Mouse (Mus musculus) spleen, adult 2 months (tissue): ENCODE measurements around the gene Trmt13. TPM values are rescaled to one million over a fixed set of nuclear protein-coding genes. Genes with fewer than 3 reads are reported as not detected.

Experiments
- DNase-seq, 2 experiments: peaks; one replicate each; pipeline versions ENCODE4 v3.0.0 to v3.0.0-alpha.2; 2012 to 2021; ENCODE audit warnings: low spot score in 2 of 2, low read depth in 1 of 2
- H3K27ac ChIP-seq: fragments of 200-500 bp; 2 replicates; pipeline ENCODE4 v1.5.1; 2012; ENCODE audit warnings: low read length, inconsistent platforms; ENCODE audit not compliant: insufficient read depth
- H3K27me3 ChIP-seq: fragments of 200-500 bp; 2 replicates; pipeline ENCODE4 v1.6.1; 2012; ENCODE audit warnings: mild to moderate bottlenecking, moderate library complexity, low read length, inconsistent platforms; ENCODE audit not compliant: control insufficient read depth, insufficient read depth
- H3K36me3 ChIP-seq: fragments of 200-500 bp; 2 replicates; pipeline ENCODE4 v1.6.1; 2012; ENCODE audit warnings: mild to moderate bottlenecking, low read length, inconsistent platforms; ENCODE audit not compliant: control insufficient read depth, insufficient read depth
- H3K4me1 ChIP-seq: fragments of 200-500 bp; 2 replicates; pipeline ENCODE4 v1.6.1; 2011; ENCODE audit warnings: inconsistent platforms; ENCODE audit not compliant: control insufficient read depth, insufficient read depth, insufficient read length
- H3K4me3 ChIP-seq: fragments of 200-500 bp; 2 replicates; pipeline ENCODE4 v1.5.1; 2011; ENCODE audit warnings: mild to moderate bottlenecking, inconsistent platforms; ENCODE audit not compliant: insufficient read depth, insufficient read length; ENCODE audit errors: extremely low read depth
- CTCF ChIP-seq: fragments of 200-500 bp; IDR thresholded peaks from 2 replicates; pipeline ENCODE4 v1.5.1; 2011; ENCODE audit warnings: mild to moderate bottlenecking, inconsistent platforms; ENCODE audit not compliant: insufficient read depth, insufficient read length, insufficient replicate concordance; ENCODE audit errors: extremely low read depth
- POLR2A ChIP-seq: fragments of 200-500 bp; IDR thresholded peaks from 2 replicates; pipeline ENCODE4 v1.6.1; 2011; ENCODE audit warnings: low read depth, low read length, inconsistent platforms
- WGBS: fragments of 180-500 bp; shearing (Covaris S2); methylation state at CpG from one replicate; pipeline ENCODE4 v1.1.7; 2018; 5-methylcytosine and 5-hydroxymethylcytosine counted together
- polyA plus RNA-seq: library from polyadenylated mRNA; depleted of rRNA; stranded (reverse); fragments of >200 nt; gene quantifications from 2 replicates; pipeline ENCODE4 v1.2.3, GENCODE M21; 2012; rRNA removed

Gene Trmt13
- 4.2 and 4.7 TPM in 2 replicates for polyA plus RNA-seq

DNA sequence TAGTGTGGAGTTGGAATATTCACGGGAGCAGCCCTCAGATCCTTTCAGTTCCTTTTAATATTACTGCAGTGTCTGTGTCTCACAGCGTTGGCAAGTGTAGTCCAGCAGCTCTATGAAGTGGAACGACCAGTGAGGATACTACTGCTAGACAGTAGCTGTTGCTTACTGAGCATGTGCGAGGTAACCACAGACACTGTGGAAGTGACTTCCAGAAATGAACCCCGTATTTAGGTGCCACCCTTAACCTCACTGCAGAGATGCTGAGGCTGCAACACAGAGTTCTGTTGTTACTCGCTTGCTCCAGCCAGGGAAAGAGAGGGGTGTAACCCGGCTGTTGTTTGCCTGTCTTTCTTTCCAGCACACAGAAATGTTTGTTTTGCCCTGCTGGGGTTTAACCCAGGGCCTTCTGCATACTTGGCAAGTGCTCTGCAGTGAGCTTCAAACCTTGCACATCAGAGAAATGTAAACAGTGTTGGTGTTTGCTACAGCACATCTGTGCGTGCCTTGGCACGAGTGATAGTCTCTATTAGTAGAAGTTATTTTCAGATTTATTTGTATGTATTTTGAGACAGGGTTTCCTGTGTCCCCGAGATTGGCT, at the start of gene Trmt13:
TSS of gene Trmt13 (minus strand) at position 293 of the 598 bp plus-strand sequence.
- 86% methylated on average over 10 of the region's 10 CpGs for WGBS
- H3K27ac ChIP-seq, result no peak within 1 kb of the TSS
- peaks cover 14% of the 10 kb centered on the region for H3K36me3 ChIP-seq
- no peak for TF ChIP-seq CTCF
- TF ChIP-seq POLR2A, result no peak
- no peaks in the 10 kb centered on the region for H3K4me1 ChIP-seq
- no peaks in the 10 kb centered on the region for H3K27me3 ChIP-seq
- no peak for DNase-seq
- H3K4me3 ChIP-seq, result no peak within 1 kb of the TSS

DNA sequence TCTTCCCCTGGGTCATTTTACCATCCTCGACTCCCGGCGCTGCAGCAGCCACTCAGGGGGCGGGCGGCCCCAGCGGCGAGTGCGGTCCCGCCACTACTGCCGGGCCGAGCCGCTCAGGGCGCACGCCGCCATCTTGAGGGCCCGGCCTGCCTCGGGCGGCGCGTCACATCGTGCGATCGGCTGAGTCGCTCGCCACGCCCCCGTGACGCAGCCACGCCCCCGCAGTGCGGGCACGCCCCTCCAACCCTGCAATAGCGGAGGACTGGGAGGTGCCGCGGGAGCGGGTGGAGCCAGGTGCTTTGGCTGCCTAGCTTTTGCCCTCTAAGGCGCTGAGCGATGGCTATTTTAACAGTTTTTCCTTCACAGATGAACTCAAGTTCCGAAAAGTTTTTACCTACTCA, 48.1 kb upstream of the Trmt13 start, which contains the start of gene Mfsd14a:
TSS of gene Mfsd14a (minus strand) at position 215 of the 401 bp plus-strand sequence.
- H3K27ac ChIP-seq, result peak within 1 kb of the TSS; percentile 92
- H3K27me3 ChIP-seq, result no peaks in the 10 kb centered on the region
- peaks cover 4% of the 10 kb centered on the region for H3K4me1 ChIP-seq
- H3K4me3 ChIP-seq, result peak within 1 kb of the TSS; percentile 69
- H3K36me3 ChIP-seq, result no peaks in the 10 kb centered on the region
- TF ChIP-seq CTCF (no peak), POLR2A (peak; percentile 95)
- DNase-seq, result peak; percentile 91 to 99
- WGBS, result 0% methylated on average over 39 of the region's 39 CpGs

DNA sequence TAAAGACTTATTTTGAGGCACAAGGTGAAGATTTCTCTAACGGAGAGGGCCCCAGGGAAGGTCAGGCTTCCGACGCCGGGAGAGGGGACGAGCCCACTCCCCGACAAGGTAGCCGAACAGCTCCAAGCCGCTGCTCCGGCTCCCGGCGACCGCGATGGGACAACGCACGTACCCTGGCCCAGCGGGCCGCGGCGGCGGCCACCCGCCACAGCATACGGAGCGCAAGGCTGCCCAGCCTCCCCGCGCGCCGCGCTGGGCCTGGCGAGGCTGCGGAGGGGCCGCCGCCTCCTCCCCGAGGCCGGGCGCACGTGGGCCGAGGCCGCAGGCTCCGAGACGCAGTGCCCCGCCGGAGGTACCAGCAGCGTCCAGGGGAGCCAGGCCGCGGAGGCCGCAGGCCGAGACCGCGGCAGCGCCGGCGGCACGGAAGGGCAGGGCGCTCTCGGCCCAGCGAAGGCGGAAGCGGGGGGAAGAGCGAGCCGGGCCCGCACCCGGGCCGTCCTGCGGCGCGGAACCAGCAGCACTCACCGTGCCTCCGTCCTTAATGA, 47.6 kb upstream of the Trmt13 start:
- TF ChIP-seq POLR2A (no peak), CTCF (no peak)
- H3K27ac ChIP-seq, result peak overlapping the region; percentile 92
- no peak for DNase-seq
- H3K4me3 ChIP-seq, result peak overlapping the region; percentile 69
- WGBS, result under 1% methylated on average over 56 of the region's 68 CpGs
- H3K36me3 ChIP-seq, result no peaks in the 10 kb centered on the region
- peaks cover 4% of the 10 kb centered on the region for H3K4me1 ChIP-seq
- no peaks in the 10 kb centered on the region for H3K27me3 ChIP-seq

DNA sequence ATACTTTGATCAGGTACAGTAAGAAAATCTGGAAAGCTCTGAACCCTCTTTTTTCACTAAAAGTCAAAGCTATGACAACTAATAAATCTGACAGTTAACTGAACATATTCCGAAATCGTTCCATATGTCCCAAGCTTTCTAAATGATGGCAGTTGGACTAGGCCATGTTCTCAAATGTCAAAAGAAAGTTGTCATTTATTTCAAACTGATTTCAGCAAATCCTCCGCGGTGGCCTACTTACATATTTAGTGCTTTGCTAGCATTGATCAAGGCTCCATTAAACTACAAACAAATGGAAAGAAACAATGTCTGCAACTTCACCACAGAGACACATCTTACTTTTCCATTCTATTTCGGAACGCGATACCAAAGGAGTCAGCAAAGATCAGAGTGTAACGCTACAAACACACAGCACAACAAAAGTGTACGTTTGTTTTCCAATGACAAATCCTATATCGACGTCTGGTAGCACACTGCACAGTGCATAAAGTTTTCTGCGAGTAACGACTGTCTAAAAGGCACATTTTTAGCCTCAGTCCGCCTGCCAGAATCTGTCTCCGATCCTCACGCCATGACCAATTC, 47.0 kb upstream of the Trmt13 start:
- TF ChIP-seq POLR2A (no peak), CTCF (no peak)
- H3K4me3 ChIP-seq, result peak overlapping the region; percentile 69
- DNase-seq, result no peak
- no peaks in the 10 kb centered on the region for H3K27me3 ChIP-seq
- peak overlapping the region; percentile 92 for H3K27ac ChIP-seq
- H3K4me1 ChIP-seq, result peaks cover 4% of the 10 kb centered on the region
- WGBS, result 6% methylated on average over 16 of the region's 16 CpGs
- H3K36me3 ChIP-seq, result no peaks in the 10 kb centered on the region

DNA sequence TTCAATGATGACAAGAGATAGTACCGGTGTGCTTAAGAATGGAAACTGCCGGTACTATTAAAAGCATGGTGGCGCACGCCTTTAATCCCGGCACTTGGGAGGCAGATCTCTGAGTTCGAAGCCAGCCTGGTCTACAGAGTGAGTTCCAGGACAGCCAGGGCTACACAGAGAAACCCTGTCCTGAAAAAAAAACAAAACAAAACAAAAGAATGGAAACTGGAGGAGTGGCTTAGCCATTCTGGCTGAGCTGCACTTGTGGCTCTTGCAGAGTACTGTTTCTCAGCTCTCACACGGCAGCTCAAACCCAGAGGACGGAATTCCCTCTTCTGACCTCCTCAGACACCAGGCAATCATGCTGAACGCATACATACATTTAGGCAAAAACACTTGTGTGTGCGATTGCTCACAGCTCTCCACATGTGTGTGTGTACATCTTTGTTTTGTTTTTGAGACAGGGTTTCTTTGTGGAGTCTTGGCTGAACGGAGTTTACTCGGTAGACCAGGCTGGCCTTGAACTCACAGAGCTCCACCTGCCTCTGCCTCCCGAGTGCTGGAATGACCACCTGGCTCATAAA, 45.6 kb upstream of the Trmt13 start:
- H3K4me1 ChIP-seq, result peaks cover 8% of the 10 kb centered on the region
- no peaks in the 10 kb centered on the region for H3K27me3 ChIP-seq
- no peak overlapping the region for H3K4me3 ChIP-seq
- no peak for TF ChIP-seq POLR2A
- DNase-seq, result no peak
- H3K36me3 ChIP-seq, result no peaks in the 10 kb centered on the region
- H3K27ac ChIP-seq, result no peak overlapping the region
- 85% methylated on average over 13 of the region's 13 CpGs for WGBS

DNA sequence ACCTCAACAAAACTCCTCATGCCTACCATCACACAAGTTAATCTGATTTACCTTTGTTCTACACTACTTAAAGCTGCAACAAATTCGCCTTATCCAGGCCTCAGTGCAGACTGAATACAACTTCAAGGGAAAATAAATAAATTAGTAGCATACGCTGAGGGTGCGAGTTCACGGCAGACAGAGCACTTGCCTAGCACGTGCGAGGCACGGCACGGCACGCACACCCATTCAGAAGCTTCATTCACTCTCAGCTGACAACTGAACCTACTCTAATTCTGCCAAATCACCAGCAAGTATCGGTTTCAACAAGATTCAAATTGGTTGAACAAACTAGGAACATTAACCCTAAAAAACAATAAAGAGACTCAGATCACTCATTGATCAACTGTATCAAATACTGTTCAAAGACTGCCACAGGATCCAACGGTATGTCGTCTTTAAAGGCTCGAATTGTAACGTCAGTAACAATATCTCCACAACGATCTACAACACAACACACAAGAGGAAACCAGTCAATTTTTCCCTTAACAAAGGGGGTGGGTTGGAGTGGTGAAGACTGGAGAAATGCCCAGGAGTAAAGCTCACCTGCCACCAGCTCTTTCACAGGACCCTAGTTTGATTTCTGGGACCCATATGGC, 44.7 kb upstream of the Trmt13 start:
- Histone ChIP-seq H3K27ac (no peak overlapping the region), H3K27me3 (no peaks in the 10 kb centered on the region), H3K4me1 (peaks cover 8% of the 10 kb centered on the region), H3K4me3 (no peak overlapping the region), H3K36me3 (no peaks in the 10 kb centered on the region)
- DNase-seq, result no peak
- TF ChIP-seq POLR2A (no peak), CTCF (no peak)
- WGBS, result 80% methylated on average over 15 of the region's 15 CpGs
